Mouse (Mus musculus) A20 (cell line): ENCODE measurements around the gene Ndufaf5.
"Not testable (repeated sequence)": the region's sequence is repeated elsewhere in the genome, so short reads cannot be mapped to it uniquely, and the experiment has no call there.

ENCODE experiments used
- DNase-seq: peaks from one replicate; pipeline ENCODE4 v3.0.0-alpha.2; 2011; ENCODE audit warnings: low read depth, low spot score

The Ndufaf5 gene

GRCm38 (mm10) chr2:140170127-140170802, at the start of gene Ndufaf5, which contains the start of gene Esf1:
Gene Ndufaf5, plus strand, starts transcription at chr2:140170649.
Gene Esf1, minus strand, starts transcription at chr2:140170564.
- DNase-seq: peak; percentile 95

GRCm38 (mm10) chr2:140125516-140125915, 44.9 kb upstream of the Ndufaf5 start:
- DNase-seq: peak; percentile 33

- not testable (repeated sequence) for DNase-seq
Measured at GRCm38 (mm10) chr2:140151743-140152142, 18.7 kb upstream of the Ndufaf5 start, which contains the start of gene Gm17374. Gene Gm17374, plus strand, starts transcription at chr2:140152043.

GRCm38 (mm10) chr2:140159186-140159730, 11.2 kb upstream of the Ndufaf5 start:
- peak; percentile 47 for DNase-seq

GRCm38 (mm10) chr2:140163351-140163854, 7.0 kb upstream of the Ndufaf5 start:
- DNase-seq: no peak

GRCm38 (mm10) chr2:140169057-140169456, 1.4 kb upstream of the Ndufaf5 start:
- no peak for DNase-seq

- DNase-seq: no peak
Measured at GRCm38 (mm10) chr2:140170803-140171553, 529 bp downstream of the Ndufaf5 start.

- DNase-seq: not testable (repeated sequence)
Measured at GRCm38 (mm10) chr2:140185685-140186210, 15.3 kb downstream of the Ndufaf5 start.

- DNase-seq: no peak
Measured at GRCm38 (mm10) chr2:140200713-140201112, 30.3 kb downstream of the Ndufaf5 start.

- no peak for DNase-seq
Measured at GRCm38 (mm10) chr2:140202573-140202972, 32.1 kb downstream of the Ndufaf5 start.

- no peak for DNase-seq
Measured at GRCm38 (mm10) chr2:140203756-140204155, 33.3 kb downstream of the Ndufaf5 start.

GRCm38 (mm10) chr2:140214519-140215027, 44.1 kb downstream of the Ndufaf5 start:
- DNase-seq: no peak

- no peak for DNase-seq
Measured at GRCm38 (mm10) chr2:140215415-140215814, 45.0 kb downstream of the Ndufaf5 start.

- DNase-seq: no peak
Measured at GRCm38 (mm10) chr2:140215965-140216364, 45.5 kb downstream of the Ndufaf5 start.

GRCm38 (mm10) chr2:140220325-140220724, 49.9 kb downstream of the Ndufaf5 start:
- DNase-seq: no peak

- no peak for DNase-seq
Measured at GRCm38 (mm10) chr2:140230295-140230694, 59.8 kb downstream of the Ndufaf5 start.

GRCm38 (mm10) chr2:140237245-140237644, 66.8 kb downstream of the Ndufaf5 start:
- no peak for DNase-seq

- no peak for DNase-seq
Measured at GRCm38 (mm10) chr2:140242398-140242797, 71.9 kb downstream of the Ndufaf5 start.

- no peak for DNase-seq
Measured at GRCm38 (mm10) chr2:140243105-140243504, 72.7 kb downstream of the Ndufaf5 start.
